Mouse (Mus musculus): ENCODE results near the gene Rab3gap2.

DNA sequence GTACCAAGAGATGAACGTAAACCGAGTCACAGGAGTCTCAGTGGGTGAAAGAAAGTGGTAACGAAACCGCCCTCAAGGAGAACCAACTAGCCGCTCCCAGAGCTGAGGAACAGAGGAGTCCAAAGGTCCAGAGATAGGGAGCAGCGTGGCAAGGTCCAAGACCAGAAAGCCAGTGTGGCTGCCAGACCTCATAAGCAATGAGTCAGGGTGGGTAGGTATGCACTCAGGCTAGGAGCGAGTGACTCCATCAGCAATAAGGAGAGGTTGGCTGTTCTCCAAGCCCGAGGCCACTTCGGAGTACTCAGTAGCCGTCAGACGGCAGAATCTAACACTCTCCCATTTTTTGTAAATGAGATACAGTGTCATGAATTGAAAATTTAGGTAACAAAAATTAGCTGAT lies 78.9 kb downstream of the Rab3gap2 start:
- TF ChIP-seq CTCF (IDR thresholded peaks at IDR 0.05; ENCODE audit: low read depth, low read length) (no peak), POLR2AphosphoS5 (IDR thresholded peaks at IDR 0.05; ENCODE audit: insufficient replicate concordance, low read depth, low read length) (no peak), TAL1 (conservative IDR thresholded peaks at IDR 0.05; ENCODE audit: low read depth, low read length) (no peak), GATA1 (IDR thresholded peaks at IDR 0.05; ENCODE audit: borderline replicate concordance, low read length) (no peak)

All from G1E (cell line).